Mouse (Mus musculus): ENCODE measurements around the gene F2rl3.

The F2rl3 gene

DNA sequence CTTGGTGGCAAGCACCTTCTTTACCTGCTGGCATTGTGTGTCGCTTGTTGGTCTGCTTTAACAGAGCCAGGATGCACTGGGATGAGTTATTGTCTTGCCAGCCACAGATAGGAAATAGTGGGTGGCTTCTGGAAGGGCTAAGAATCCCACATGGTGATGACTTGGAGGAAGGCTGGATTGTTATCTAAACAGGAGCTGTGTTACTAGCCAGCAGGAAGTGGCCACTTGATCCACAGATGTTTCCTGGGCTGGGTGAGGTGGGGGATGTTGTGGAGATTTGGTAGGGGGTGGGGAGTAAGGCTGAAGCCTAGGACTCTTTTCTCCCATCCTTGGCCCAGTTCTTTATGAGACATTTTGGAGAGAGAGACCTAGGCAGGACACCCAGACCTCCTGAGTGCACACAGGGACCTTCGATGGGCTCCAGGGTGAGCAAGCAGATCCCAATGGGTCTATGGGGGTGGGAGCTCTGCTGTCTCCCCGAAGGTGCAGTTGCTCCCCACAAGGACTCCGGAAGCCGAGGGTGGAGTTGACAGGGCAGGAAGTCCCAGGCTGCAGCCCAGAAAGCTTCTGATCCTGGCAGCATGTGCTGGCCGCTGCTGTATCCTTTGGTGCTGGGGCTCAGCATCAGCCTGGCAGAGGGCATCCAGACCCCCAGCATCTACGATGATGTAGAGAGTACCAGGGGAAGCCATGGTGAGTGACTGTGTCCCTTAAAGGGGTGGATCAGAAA is at the start of gene F2rl3:
F2rl3 (plus strand) TSS at position 559 of the 730 bp plus-strand sequence.
- DNase-seq (ENCODE audit: low spot score), result peak; percentile 38

DNA sequence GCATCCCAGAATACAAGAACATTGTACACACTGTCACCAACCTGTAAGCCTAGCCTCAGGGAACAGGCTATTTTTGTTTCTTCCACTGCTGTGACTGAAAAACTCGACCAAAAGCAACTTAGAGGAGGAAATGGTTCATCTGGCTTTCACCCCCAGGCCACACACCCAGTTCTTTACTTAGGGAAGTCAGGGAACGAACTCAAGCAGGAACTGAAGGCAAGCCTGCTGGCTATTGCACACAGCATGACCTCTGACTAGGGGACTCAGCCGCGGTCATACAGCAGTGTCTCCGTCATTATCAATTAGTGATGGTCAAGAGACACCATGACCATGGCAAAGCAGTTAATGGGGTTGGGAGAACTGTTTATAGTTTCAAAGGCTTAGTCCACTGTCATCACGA is 49.1 kb upstream of the F2rl3 start:
- no peak for DNase-seq (ENCODE audit: low spot score)

DNA sequence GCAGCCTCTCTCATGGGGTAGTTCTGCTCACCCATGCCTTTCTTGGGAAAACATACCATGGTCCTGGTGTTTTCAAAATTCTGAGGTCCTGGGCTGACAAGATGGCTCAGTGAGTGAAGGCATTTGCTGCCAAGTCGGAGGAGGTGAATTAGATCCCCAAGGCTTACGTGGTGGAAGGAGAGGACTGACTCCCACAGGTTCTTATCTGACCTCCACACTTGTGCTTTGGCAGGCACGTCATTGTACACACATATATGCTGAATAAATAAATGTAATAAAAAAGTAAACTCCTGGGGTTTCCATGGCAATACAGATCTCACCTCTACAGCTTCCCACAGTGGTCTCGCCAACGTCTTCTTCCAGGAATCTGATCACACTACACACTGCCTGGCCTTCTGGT is 45.1 kb upstream of the F2rl3 start:
- no peak for DNase-seq (ENCODE audit: low spot score)

DNA sequence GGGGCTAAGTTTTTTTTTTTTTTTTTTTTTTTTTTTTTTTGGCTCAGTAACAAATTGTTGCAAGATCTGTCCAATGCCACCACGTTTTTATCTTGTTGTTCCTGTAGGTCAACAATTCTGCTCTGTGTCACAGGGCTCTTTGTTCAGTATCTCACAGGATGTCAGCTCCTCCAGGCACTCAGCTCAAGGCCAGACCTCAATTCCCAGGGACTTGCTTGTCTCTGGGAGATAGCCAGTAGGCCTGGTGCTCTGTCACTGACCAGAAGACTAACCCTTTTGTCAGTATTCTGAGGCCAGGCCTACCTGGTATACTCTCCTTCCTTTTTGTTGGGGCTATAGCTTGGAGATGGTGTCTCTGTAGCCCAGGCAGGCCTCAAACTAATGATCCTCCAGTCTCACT is 41.1 kb upstream of the F2rl3 start:
- DNase-seq (ENCODE audit: low spot score), result peak; percentile 54

DNA sequence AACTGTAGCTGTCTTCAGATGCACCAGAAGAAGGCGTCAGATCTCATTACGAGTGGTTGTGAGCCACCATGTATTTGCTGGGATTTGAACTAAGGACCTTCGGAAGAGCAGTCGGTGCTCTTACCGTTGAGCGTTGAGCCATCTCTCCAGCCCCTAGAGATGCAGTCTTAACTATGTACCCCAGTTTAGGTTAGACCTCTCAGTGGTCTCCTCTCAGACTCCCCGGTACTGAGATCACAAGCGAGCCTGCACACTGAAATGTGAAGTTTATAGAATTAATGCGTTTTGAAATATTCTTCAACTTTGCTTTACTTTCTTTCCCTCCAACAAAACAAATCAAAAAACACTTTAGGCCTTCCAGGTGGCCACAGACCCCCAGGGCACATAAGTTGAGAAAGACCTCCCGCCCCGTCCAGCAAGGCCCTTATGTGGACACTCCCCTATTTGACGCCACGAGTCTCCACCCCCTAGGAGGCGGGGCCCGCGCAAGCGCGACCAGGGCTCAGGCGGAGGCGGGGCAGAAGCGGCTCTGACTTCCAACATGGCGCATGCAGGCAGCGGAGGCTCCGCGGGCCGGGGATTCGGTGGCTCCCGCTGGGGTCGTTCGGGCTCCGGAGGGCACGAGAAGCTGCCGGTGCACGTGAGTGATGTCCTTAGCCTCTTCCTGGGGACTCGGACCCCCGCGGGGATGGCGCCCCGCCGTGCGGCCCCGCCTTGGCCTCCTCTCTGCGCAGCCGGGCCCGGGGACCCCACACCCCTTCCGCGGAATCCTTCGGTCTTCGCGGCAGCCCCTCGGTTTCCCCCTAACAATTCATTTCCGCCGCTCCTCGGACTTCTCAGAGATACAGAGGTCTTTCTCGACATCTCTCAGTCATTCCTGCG is 38.7 kb upstream of the F2rl3 start, which contains the start of gene Sin3b:
Sin3b (plus strand) TSS at position 517 of the 882 bp plus-strand sequence.
- peak; percentile 99 for DNase-seq (ENCODE audit: low spot score)

GRCm38 (mm10) chr8:72723651-72724001 is 38.1 kb upstream of the F2rl3 start:
- DNase-seq (ENCODE audit: low spot score), result peak; percentile 60

DNA sequence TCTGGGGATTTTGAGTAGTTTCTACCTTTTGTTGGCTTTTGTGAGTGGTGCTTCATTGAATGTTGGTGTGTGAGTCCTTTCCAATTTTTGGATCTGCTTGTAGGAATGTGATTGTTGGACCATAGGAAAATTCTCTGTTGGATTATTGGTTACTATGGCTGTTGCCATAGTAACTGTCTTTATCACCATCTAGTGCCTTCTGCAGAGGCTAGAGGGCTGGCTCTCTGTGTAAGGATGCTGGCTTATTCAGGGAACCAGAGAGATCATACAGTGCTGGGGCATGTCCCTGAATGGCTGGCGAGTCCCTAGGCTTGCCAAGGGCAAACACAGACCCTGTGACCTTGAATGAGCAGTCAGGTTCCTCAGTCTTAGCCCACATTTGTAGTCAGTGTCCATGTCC is 33.0 kb upstream of the F2rl3 start:
- DNase-seq (ENCODE audit: low spot score), result no peak

- DNase-seq (ENCODE audit: low spot score), result no peak
These were observed 26.7 kb upstream of the F2rl3 start for GRCm38 (mm10) chr8:72735001-72735400.

DNA sequence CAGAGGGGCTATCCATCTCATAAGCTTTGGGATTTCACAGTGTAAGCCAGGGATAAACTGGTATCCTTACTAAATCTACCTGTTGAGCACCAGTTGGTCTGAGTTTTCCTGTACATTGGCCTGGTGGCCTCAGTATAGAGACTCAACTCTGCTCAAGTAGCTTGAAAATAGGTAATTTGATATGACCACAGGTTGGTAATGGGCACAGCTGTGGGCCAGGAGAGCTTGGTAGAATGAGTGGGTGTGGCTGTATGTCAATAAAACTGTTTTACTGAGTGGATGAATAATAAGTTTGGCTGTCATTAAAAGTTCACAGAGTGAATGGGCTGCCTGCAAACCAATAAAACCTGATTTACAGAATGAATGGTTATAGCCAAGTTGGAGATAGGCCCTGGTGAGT is 24.8 kb upstream of the F2rl3 start:
- DNase-seq (ENCODE audit: low spot score), result no peak

DNA sequence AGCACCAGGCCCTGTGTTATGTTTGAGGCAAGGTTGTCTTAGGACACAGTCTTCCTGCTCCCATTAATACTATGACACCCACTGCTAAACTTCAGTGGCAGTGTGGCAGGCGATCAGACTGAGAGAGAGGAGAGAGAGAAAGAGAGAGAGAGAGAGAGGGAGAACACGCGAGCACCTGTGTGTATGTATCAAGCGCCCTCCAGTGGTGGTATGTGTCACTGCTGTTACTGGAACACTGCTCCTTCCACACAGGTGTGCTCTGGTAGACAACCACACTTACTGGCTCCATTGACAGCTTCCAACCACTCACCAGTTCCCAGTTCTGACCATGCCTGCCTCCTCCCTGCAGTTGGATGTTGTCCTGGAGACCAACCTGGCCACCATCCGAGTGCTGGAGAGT is 15.6 kb upstream of the F2rl3 start:
- no peak for DNase-seq (ENCODE audit: low spot score)

DNA sequence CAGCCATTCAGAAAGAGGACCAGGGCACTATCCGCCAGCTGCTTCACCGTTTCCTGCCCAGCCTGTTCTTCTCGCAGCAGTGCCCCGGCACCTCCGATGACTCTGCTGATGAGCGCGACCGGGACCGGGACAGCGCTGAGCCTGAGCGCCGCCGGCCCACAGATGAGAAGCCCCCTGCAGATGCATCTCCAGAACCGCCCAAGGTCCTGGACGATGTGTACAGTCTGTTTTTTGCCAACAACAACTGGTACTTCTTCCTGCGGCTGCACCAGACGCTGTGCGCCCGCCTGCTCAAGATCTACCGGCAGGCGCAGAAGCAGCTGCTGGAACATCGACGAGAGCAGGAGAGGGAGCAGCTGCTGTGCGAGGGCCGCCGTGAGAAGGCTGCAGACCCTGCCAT is 11.8 kb upstream of the F2rl3 start:
- peak; percentile 38 for DNase-seq (ENCODE audit: low spot score)

DNA sequence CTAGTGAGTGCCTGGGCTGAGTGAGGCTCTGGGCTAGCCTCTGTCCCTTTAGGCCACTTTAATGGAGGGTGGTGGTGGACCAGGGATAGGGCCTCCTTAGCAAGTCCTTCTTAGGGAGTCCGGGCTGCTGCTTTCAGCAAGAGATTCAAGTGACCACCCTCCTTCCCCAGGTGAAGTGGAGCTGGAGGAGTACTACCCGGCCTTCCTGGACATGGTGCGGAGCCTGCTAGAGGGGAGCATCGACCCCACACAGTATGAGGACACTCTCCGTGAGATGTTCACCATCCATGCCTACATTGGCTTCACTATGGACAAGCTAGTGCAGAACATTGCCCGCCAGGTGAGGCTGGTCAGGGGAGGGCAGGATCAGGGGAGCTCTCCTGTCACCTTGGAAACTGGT is 11.4 kb upstream of the F2rl3 start:
- DNase-seq (ENCODE audit: low spot score), result peak; percentile 35

GRCm38 (mm10) chr8:72751126-72751525 is 10.6 kb upstream of the F2rl3 start:
- no peak for DNase-seq (ENCODE audit: low spot score)

DNA sequence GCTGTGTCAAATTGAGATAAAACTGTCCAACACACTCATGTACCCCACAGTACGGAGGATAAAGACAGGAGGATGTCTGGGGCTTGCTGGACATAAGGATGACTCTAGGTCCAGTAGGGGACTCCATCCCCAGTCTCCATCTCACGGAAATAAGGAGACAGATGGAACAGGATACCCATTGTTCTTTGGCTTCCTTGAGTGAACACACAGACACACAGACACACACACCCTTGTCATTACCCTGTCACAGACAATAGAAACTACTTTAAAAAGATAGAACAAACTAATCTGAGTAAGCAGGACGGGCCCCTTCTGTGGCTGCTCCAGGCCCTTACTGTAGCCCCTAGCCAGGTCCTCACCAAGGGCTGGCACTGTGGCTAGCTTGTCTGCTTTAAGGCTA is 9.4 kb upstream of the F2rl3 start:
- DNase-seq (ENCODE audit: low spot score), result peak; percentile 23

GRCm38 (mm10) chr8:72753165-72753564 is 8.5 kb upstream of the F2rl3 start:
- DNase-seq (ENCODE audit: low spot score), result peak; percentile 30

- peak; percentile 22 for DNase-seq (ENCODE audit: low spot score)
These were observed 7.9 kb upstream of the F2rl3 start for GRCm38 (mm10) chr8:72753781-72754180.

- DNase-seq (ENCODE audit: low spot score), result peak; percentile 20
These were observed 5.6 kb upstream of the F2rl3 start for GRCm38 (mm10) chr8:72756031-72756430.

- DNase-seq (ENCODE audit: low spot score), result peak; percentile 38
These were observed 4.8 kb upstream of the F2rl3 start for GRCm38 (mm10) chr8:72756771-72757390.

GRCm38 (mm10) chr8:72757426-72758195 is 4.1 kb upstream of the F2rl3 start:
- peak; percentile 41 for DNase-seq (ENCODE audit: low spot score)

DNA sequence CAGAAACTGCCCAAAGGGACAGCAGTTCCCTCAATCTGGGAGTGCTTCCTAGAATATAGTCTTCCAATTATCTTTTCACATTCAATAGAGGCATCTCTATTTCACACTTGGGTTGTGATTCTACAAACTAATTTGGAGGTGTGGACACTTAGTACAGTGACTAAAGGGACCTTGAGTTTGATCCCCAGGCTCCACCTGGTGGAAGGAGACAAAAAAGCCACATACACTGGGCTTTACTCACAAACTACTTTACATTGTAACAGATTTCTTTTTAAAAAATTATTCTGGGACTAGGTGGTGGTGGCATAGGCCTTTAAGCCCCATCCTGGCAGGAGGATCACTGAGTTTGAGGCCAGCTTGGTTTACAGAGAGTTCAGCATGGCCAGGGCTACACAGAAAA is 3.4 kb upstream of the F2rl3 start:
- peak; percentile 25 for DNase-seq (ENCODE audit: low spot score)

- peak; percentile 27 for DNase-seq (ENCODE audit: low spot score)
These were observed 1.5 kb upstream of the F2rl3 start for GRCm38 (mm10) chr8:72760216-72760615.

- DNase-seq (ENCODE audit: low spot score), result peak; percentile 36
These were observed 626 bp downstream of the F2rl3 start for GRCm38 (mm10) chr8:72762306-72762705.

All from testis, postnatal 10 days (tissue).